Mouse (Mus musculus): ENCODE results near the gene Arhgap10.

GRCm38 (mm10) chr8:77506539-77506938 lies 11.2 kb downstream of the Arhgap10 start:
- TF ChIP-seq CTCF (IDR thresholded peaks at IDR 0.05; ENCODE audit: extremely low read depth, insufficient read depth, low read length), result no peak
- no peak for TF ChIP-seq POLR2A (IDR thresholded peaks at IDR 0.05; ENCODE audit: extremely low read depth, insufficient read depth, low read length)
